ENCODE assay signal across 9 mouse cellular contexts in the genomic region with DNA sequence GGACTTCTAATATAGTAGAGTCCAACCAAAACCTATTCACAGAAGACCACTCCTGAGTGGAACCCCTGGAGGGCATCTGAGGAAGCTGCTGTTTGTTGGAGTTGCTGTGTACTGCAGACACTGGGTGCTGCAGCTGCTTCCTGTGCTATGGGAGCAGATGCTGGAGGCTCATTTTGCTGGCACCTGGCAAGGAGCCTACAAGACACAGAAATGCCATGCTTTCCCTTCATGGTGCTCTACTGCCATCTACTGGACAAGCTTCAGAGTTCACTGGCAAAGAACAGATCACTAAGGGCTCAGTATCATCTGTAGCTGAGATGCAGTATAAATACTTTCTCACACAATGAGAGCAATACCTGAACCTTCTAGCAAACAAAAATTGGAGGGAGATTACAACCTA. TPM values are rescaled to one million over a fixed set of nuclear protein-coding genes. Genes with fewer than 3 reads are reported as not detected.
A peak's percentile ranks its signal among the peaks of the same experiment; 100 is the strongest.
DNase-seq lines count a peak whose midpoint lies in the region; ATAC-seq lines count a peak whose summit lies in the region.
"Not testable (repeated sequence)": the region's sequence is repeated elsewhere in the genome, so short reads cannot be mapped to it uniquely, and the experiment has no call there.
"Had no signal": no experiment of that assay in that cellular context is flagged by ENCODE, and none has a peak within 500 bp of the region (broad histone marks: within the 10 kb centered on the region; RNA-seq: fewer than 3 reads in every experiment).

No protein-coding gene starts in this region.

- not testable (repeated sequence) for H3K4me1 ChIP-seq in forebrain, embryonic 13.5 days; liver, embryonic 13.5 days (replicated peaks); neural tube, embryonic 12.5 days

- DNase-seq in ES-CJ7 (ENCODE audit: low read depth, low spot score): peak; percentile 78
- peak; percentile 46 for DNase-seq in c-Kit-positive CD71-positive TER-119-negative erythroid progenitor cells, embryonic 14.5 days (ENCODE audit: low read depth)
- peak; percentile 49 to 53 for DNase-seq in heart, postnatal 36 days
- peak; percentile 72 to 83 for DNase-seq in kidney, postnatal 36 days
- peak; percentile 12 for DNase-seq in liver, embryonic 13.5 days
- DNase-seq in telencephalon, adult 2 months (ENCODE audit: low read depth, low spot score): peak; percentile 50

- intact Hi-C loops in heart, postnatal 36 days (cut with DNase I): loop anchor here (2.0 to 5.0 kb wide), 2 partner anchors 34 to 432 kb away; no protein-coding TSS in a partner anchor

- not testable (repeated sequence) for H3K9me3 ChIP-seq in forebrain, embryonic 13.5 days (replicated peaks); liver, embryonic 13.5 days (replicated peaks); neural tube, embryonic 12.5 days

- not testable (repeated sequence) for H3K36me3 ChIP-seq in forebrain, embryonic 13.5 days (ENCODE audit: poor library complexity, severe bottlenecking); liver, embryonic 13.5 days; neural tube, embryonic 12.5 days

- H3K9ac ChIP-seq in forebrain, embryonic 13.5 days; liver, embryonic 13.5 days; neural tube, embryonic 12.5 days: not testable (repeated sequence)

- not testable (repeated sequence) for H3K27me3 ChIP-seq in forebrain, embryonic 13.5 days; liver, embryonic 13.5 days; neural tube, embryonic 12.5 days (replicated peaks)

- peak; percentile 79 for ATAC-seq in forebrain, embryonic 13.5 days
- ATAC-seq in liver, embryonic 13.5 days (ENCODE audit: low read depth): not testable (repeated sequence)
- peak; percentile 76 for ATAC-seq in neural tube, embryonic 12.5 days (ENCODE audit: low FRiP score, low read depth)

- not testable (repeated sequence) for H3K4me2 ChIP-seq in forebrain, embryonic 13.5 days; liver, embryonic 13.5 days; neural tube, embryonic 12.5 days (replicated peaks)

- H3K4me3 ChIP-seq in forebrain, embryonic 13.5 days; liver, embryonic 13.5 days (replicated peaks); neural tube, embryonic 12.5 days: not testable (repeated sequence)

- not testable (repeated sequence) for H3K27ac ChIP-seq in forebrain, embryonic 13.5 days; liver, embryonic 13.5 days; neural tube, embryonic 12.5 days

RNA-seq across cellular contexts. Expression of gene H2-M10.5, which starts 16.1 kb away (rescaled TPM):
- polyA plus RNA-seq in forebrain, embryonic 13.5 days (2015; fragmentation: Nextera tagmentation; extraction: Ambion mirVana): not detected in 2 replicates
- not detected for total RNA-seq in heart, postnatal 36 days (2021)
- not detected in 2 replicates for polyA plus RNA-seq in liver, embryonic 13.5 days (2015; fragmentation: Nextera tagmentation; extraction: Ambion mirVana)
- not detected in 2 replicates for polyA plus RNA-seq in neural tube, embryonic 12.5 days (2016; fragmentation: Nextera tagmentation; extraction: Ambion mirVana)
- polyA plus RNA-seq: embryonic facial prominence, embryonic 15.5 days had no signal

RNA-seq across cellular contexts. Expression of gene H2-M10.6, which starts 23.2 kb away (rescaled TPM):
- polyA plus RNA-seq in forebrain, embryonic 13.5 days (2015; fragmentation: Nextera tagmentation; extraction: Ambion mirVana): not detected in 2 replicates
- total RNA-seq in heart, postnatal 36 days (2021): not detected
- polyA plus RNA-seq in liver, embryonic 13.5 days (2015; fragmentation: Nextera tagmentation; extraction: Ambion mirVana): not detected in 2 replicates
- polyA plus RNA-seq in neural tube, embryonic 12.5 days (2016; fragmentation: Nextera tagmentation; extraction: Ambion mirVana): not detected in 2 replicates
- polyA plus RNA-seq: embryonic facial prominence, embryonic 15.5 days had no signal

RNA-seq across cellular contexts. Expression of gene Trim26, which starts 48.1 kb away (rescaled TPM):
- 34.4 and 39.2 TPM in 2 replicates for polyA plus RNA-seq in forebrain, embryonic 13.5 days (2015; fragmentation: Nextera tagmentation; extraction: Ambion mirVana)
- 10 to 100 TPM; 22.2 to 23.6 TPM for total RNA-seq in heart, postnatal 36 days (2021)
- 12.1 and 12.4 TPM in 2 replicates for polyA plus RNA-seq in liver, embryonic 13.5 days (2015; fragmentation: Nextera tagmentation; extraction: Ambion mirVana)
- 52.1 and 56.8 TPM in 2 replicates for polyA plus RNA-seq in neural tube, embryonic 12.5 days (2016; fragmentation: Nextera tagmentation; extraction: Ambion mirVana)

Comparison
In these comparisons a context has a peak if more than half of its experiments do, and no peak if none do; other contexts are left out.
1. DNase-seq: peak in every context shown above with its lines; median percentile 78 in ES-CJ7; 78 in kidney, postnatal 36 days; 51 in heart, postnatal 36 days; 50 in telencephalon, adult 2 months; 46 in c-Kit-positive CD71-positive TER-119-negative erythroid progenitor cells, embryonic 14.5 days; 12 in liver, embryonic 13.5 days.